Mouse (Mus musculus) gastrocnemius, adult 2 months (tissue): ENCODE measurements around the gene Hdac8. TPM values are rescaled to one million over a fixed set of nuclear protein-coding genes. Genes with fewer than 3 reads are reported as not detected.

Experiments
- DNase-seq: peaks from one replicate; pipeline ENCODE4 v3.0.0; 2022
- H3K27ac ChIP-seq: fragments of 200-600 bp; 2 replicates; pipeline ENCODE4 v1.8.1; 2022; ENCODE audit warnings: mild to moderate bottlenecking
- H3K4me3 ChIP-seq: fragments of 200-600 bp; 2 replicates; pipeline ENCODE4 v1.8.1; 2022; ENCODE audit warnings: mild to moderate bottlenecking, moderate library complexity
- CTCF ChIP-seq: fragments of 200-600 bp; IDR thresholded peaks from 2 replicates; pipeline ENCODE4 v1.8.1; 2022; ENCODE audit warnings: antibody characterized with exemption, mild to moderate bottlenecking, moderate library complexity
- intact Hi-C: fragments of 180-260 bp; cut with DNase I; formaldehyde crosslinking; loops from one replicate; pipeline ENCODE4 v1.15.1; 2025
- total RNA-seq, 2 experiments: library from RNA; stranded (reverse); gene quantifications; 2 replicates each; pipeline ENCODE4 v1.2.3; 2021

Gene Hdac8
- total RNA-seq, 2 experiments from 2014 or later: 3.8 to 4.2 TPM

DNA sequence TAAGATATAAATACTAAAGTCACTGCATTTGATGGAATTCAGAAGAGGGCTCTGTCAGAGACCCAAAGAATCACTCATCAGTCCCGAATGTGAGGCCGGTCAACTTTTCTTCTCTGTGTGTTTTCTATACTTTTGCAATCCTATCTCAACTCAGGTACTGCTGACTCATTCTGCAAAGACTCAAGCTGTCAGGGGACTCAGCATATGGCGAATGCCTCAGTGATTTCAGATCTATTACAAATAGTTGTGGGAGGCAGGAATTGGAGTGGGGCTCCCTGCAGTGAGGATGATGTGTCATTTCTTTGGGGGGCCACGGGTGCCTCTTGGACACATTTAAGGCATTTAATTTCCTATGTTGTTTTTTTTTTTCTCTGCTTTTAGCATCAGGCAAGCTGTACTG, 88.8 kb downstream of the Hdac8 start:
- no peak overlapping the region for H3K27ac ChIP-seq
- no peak for DNase-seq
- TF ChIP-seq CTCF: no peak
- intact Hi-C loops: no loop called here
- no peak overlapping the region for H3K4me3 ChIP-seq

DNA sequence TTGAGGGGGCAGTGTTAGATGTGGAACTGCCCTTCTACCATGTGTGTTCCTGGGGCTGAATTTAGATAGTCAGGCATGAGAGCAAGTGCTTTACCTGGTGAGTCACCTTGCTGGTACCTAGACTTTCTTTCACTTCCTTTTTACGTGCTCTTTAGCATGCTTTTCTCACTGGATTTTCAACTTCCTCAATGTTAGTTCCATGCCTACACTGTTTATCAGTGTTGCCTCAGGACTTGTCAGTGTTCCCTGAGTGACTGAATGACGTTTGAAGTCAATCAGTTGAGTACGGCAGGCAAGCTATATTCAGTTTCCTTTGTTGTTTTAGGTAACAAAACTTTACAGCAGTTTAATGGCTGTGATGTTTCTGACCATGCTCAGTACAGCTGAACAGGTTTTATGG, 120.4 kb downstream of the Hdac8 start:
- no peak for DNase-seq
- TF ChIP-seq CTCF: no peak
- H3K27ac ChIP-seq: no peak overlapping the region
- intact Hi-C loops: no loop called here
- no peak overlapping the region for H3K4me3 ChIP-seq

DNA sequence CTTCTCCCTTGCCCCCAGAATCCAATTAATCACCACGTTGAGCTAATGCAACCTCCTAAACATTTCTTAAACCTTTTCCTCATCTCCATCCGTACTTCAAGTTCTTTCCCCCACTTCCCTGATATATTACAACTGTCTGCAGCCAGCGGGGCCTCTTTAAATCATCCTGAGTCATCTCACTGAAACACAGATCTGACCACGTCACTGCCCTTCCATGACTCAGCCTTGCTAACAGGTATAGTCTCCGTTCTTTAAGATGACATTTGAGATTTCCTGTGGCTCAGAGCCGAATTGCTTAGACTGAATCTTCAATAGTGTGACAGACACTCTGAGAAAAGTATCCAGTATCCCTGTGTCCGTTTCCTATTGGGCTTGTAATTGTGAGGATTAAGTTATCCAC, 122.0 kb downstream of the Hdac8 start:
- no peak overlapping the region for H3K4me3 ChIP-seq
- DNase-seq: no peak
- intact Hi-C loops: no loop called here
- TF ChIP-seq CTCF: no peak
- no peak overlapping the region for H3K27ac ChIP-seq

DNA sequence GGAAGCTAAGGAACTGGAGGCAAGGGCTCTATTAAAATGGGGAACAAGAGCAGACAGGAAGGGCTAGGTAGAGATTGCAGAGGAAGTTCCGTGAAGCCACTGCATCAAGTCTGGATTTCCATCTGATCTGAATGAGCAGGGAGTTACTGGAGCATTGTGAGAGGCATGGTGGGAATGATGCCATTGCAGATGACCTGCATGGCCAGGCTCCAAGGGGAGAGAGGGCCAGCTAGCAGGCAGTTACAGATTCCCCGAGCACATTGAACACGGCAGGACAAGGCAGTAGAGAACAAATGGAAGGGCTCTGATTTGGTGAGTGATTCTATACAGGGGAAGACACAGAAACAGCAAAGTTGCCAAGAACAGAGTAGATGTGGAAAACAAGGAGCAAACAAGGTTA, 138.6 kb downstream of the Hdac8 start:
- TF ChIP-seq CTCF: no peak
- intact Hi-C loops: no loop called here
- no peak overlapping the region for H3K4me3 ChIP-seq
- no peak overlapping the region for H3K27ac ChIP-seq
- peak; percentile 27 for DNase-seq

DNA sequence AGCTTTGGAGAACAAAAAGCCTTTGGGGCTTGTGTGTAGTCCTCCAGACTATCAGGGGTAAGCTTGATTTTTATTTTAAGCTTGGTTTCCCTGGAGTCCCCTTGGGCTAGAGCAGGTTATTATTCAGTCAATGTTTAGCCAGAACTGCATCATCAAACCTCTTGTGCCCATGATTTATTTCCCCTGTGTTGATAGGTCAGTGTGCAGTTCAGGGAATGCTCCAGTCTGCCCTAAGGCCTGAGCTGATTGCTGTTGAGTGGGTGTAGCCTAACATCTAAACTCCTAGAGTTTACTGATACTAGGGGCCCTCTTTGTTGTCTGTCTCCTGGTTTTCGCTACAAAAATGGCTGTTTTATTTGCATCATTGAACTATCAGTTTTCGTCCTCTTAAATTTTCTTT, 142.9 kb downstream of the Hdac8 start:
- no peak for TF ChIP-seq CTCF
- DNase-seq: no peak
- intact Hi-C loops: no loop called here
- no peak overlapping the region for H3K4me3 ChIP-seq
- no peak overlapping the region for H3K27ac ChIP-seq

DNA sequence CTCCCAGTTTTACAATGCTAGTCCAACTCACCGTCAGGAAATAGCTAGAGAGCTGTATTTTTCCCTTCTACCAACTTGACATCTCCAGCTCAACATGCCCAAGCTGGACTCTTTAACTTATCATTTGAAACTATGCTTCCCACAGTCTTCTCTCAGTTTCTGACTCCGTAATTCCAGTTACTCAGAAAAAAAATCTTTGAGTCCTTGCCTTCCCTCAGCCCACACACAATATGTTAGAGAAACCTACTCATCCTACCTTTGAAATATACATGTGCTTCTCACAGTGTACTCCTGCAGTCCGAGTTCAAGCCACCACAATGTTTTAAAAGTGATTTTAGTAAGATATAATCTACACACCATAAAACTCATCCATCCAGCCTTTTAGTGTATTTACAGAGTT, 151.7 kb downstream of the Hdac8 start:
- H3K4me3 ChIP-seq: no peak overlapping the region
- intact Hi-C loops: no loop called here
- no peak for DNase-seq
- no peak overlapping the region for H3K27ac ChIP-seq
- no peak for TF ChIP-seq CTCF

DNA sequence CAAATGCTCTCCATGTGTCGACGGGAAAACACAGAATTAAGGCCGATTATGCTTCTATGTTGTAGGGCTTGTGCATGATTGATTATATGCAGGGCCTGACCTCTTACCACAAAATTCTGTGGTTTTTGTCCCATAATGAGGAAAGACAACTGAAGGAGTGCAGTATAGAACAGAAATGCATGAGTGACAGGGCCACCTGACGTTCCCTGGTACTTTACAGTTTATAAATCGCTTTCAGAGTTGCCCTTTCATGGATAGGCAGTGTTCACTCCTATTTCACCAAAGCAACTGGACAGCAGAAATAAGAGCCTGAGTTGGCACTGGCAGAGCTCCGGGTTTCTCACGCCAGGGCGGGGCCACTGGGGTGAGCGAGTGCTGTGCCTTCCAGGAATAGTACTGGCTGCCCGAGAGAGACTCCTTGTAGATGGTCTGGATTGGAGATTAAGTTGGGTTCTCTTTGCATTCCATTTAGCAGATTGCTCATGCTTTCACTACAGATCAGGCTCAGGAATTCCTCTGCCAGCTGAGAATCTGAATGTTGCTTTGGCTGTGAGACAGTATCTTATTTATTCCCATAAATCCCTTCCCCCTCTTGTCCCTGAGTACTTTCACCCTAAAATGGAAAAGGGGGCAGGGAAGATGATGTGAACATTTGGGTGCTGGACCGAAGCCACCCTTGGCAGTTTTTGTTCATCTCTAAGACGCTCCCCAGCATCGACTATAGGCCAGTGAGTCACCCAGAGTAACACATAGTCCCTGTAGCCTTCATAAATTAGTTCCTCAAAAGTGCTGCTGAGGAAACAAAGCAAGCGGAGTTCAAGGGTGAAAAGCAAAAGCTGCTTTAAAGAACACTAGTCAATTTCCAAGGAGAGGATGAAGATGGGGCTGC, 155.1 kb downstream of the Hdac8 start:
- peak; percentile 79 for DNase-seq
- intact Hi-C loops: no loop called here
- peak overlapping the region; percentile 42 for H3K4me3 ChIP-seq
- no peak for TF ChIP-seq CTCF
- no peak overlapping the region for H3K27ac ChIP-seq

DNA sequence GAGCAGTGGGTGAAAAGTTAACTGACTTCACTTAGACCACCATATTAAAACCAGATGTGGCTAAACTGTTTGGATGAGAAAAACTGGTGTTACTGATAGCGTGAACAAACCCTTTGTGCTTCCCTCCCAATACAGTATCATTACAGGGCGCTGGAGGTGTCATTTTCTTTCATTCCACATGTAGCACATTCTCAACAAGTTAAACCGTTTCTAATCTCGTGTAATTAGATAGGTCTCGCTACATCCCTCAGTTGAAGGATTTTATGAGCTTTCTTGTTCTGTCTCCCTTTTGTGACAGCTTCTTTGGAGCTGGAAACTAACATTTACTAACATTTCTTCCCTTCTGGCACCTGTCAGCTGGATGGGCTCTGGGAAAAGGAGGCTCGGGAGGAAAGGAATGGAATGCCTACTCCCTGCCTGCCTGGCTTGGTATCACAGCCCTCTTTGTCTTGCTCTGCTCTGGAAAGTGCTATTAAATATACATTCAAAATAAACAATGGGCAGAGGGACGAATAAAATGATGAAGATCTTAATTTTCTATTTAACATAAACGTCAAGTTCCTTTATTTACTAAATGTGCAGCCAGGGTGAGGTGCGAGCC, 156.2 kb downstream of the Hdac8 start:
- intact Hi-C loops: no loop called here
- no peak overlapping the region for H3K27ac ChIP-seq
- H3K4me3 ChIP-seq: no peak overlapping the region
- no peak for TF ChIP-seq CTCF
- no peak for DNase-seq

DNA sequence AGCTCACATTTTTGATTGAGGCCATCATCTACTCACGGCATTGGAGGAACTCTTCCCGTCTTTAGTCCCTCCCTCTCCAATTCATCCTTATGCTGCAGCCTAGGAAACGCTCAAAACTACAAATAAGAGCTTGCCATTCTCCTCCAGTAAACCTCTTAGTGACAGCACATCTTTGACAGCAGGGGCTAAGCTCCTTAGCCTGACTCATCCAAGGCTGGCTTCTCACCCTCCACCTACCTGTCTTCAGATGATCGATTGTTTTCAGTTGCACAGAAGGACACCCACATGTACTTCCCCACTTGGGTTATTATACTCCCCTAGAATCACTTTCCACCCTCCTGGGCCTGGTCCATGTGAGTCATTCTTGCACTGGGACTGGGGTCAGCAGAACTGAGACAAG, 163.5 kb downstream of the Hdac8 start:
- no peak for TF ChIP-seq CTCF
- Histone ChIP-seq H3K4me3 (no peak overlapping the region), H3K27ac (no peak overlapping the region)
- DNase-seq: no peak
- intact Hi-C loops: no loop called here

DNA sequence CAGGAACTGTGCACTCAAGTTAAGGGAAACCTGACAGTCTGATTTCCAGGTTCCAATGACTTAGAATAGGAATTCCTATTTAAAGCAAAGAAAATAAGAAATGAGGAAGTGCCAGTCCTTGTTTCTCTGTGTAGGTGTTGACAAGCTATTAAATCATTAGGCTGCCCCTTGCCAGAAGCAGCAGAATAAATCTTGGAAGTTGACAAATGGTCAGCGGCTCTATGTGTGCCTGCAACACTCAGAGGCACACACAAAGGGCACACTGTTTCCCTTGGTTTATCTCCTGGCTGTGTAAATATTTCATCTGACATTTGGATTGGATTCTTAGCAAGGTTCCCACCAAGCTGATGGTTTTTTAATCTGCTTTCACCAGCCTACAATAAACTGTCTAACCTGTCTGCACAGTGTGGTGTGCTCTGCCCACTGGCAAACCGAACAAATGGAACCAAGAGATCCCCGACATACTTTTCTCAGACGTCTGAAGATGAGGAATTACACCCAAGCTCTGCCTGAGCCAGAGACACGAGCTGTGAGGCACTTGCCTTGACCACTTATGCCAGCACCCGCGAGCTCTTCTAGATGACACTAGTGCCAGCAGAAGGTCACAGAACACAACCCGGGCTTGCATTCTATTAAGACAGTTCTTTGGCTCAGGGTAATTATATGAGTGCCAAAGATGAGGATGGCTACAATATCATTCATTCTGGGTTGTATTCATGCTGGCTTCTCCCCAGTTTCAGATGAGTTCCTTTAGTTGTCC, 165.6 kb downstream of the Hdac8 start:
- TF ChIP-seq CTCF: no peak
- Histone ChIP-seq H3K27ac (no peak overlapping the region), H3K4me3 (no peak overlapping the region)
- DNase-seq: peak; percentile 19
- intact Hi-C loops: no loop called here

DNA sequence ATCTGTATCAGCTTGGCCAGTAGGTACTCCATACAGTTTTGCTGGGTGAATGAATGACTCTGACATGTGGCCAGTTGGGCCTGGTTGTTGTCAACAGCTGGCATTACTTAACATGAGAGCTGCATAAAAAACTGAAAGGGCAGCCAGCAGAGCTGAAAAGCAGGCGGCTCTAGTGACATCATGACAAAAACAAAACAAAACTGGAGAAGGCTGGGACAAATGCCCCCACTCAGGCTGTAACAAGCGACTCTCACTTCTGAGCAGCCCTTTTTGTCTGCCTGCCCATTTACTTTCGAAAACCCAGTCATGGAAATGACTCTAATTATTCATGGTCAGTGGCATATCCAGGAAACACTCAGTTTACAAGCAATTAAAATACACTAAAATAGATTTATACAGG, 185.5 kb downstream of the Hdac8 start:
- TF ChIP-seq CTCF: no peak
- peak; percentile 17 for DNase-seq
- Histone ChIP-seq H3K4me3 (no peak overlapping the region), H3K27ac (peak overlapping the region; percentile 6; the same call in 1 of the 2 replicates)
- intact Hi-C loops: no loop called here

DNA sequence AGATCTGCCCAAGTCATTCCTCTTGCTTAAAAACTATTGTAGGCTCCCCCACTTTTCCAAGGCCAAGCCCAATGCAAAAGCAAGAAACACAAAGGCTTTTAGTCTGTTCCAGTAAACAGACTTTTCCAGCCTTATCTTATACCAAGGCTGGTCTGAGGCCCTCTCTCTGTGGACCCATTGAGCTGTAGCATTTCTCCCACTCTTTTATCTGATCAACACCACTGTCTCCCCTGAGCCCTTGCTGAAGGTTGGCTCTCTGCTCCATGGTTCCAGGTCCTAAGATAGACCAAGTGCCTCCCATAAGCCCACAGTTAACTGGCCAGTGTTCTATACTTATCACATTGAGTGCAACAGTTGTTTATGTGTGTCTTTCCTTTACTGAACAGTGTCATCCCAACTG, 185.9 kb downstream of the Hdac8 start:
- intact Hi-C loops: no loop called here
- DNase-seq: no peak
- no peak overlapping the region for H3K27ac ChIP-seq

DNA sequence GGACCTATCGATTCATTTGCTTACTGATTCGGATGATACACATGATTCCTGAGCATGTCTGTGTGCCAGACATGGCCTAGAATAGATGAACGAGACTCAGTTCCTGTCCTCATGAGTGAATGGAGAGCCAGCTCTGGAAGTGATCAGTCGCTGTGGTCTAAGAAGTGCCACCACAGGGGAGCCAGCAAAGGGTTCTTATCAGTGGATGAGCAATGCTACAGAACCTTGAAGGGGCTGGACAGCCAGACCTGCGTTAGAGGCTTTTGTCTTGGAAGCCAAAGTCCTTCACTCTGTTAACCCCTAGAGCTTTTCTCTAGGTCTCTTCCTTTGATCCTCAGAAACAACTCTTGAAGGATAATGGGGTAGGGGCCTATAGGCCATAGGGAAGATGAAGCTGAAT, 186.4 kb downstream of the Hdac8 start:
- DNase-seq: no peak
- Histone ChIP-seq H3K27ac (no peak overlapping the region), H3K4me3 (no peak overlapping the region)
- intact Hi-C loops: no loop called here
- no peak for TF ChIP-seq CTCF

More for the DNA sequence above, 185.9 kb downstream of the Hdac8 start:
- no peak overlapping the region for H3K4me3 ChIP-seq
- no peak for TF ChIP-seq CTCF
